Mouse (Mus musculus): ENCODE measurements around the gene Vmn1r142. TPM values are rescaled to one million over a fixed set of nuclear protein-coding genes. Genes with fewer than 3 reads are reported as not detected.
"Not testable (repeated sequence)": the region's sequence is repeated elsewhere in the genome, so short reads cannot be mapped to it uniquely, and the experiment has no call there.

The Vmn1r142 gene
- not detected in 2 replicates for polyA plus RNA-seq (2015; fragmentation: Nextera tagmentation; extraction: Ambion mirVana)

DNA sequence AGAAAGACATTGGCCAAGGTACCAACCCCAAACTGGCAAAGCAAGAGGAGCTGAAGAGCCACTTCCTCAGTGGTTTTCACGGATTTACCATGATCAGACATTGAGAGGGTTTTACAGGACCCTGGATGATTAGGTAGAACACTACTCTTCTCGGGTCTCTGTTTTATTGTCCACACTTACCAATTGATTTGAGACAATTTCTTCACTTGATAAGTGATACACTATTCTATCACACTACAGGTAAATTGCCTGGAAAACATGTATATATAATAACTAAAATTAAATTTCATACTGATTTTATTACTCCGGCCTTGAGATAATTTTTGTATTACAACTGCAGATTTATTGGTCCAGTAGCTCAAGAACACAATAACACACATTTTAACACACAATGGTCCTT lies at the start of gene Vmn1r142:
Gene Vmn1r142 (minus strand): TSS at position 101 of the 400 bp plus-strand sequence.
- no CpG with 5 or more reads among the region's 3 CpGs for WGBS (ENCODE audit: insufficient replicate concordance)
- not testable (repeated sequence) for H3K9me3 ChIP-seq (replicated peaks); DNase-seq; H3K4me2 ChIP-seq; H3K27me3 ChIP-seq; H3K4me3 ChIP-seq (replicated peaks); H3K4me1 ChIP-seq (replicated peaks); H3K9ac ChIP-seq; H3K36me3 ChIP-seq; H3K27ac ChIP-seq; ATAC-seq (ENCODE audit: low read depth)

DNA sequence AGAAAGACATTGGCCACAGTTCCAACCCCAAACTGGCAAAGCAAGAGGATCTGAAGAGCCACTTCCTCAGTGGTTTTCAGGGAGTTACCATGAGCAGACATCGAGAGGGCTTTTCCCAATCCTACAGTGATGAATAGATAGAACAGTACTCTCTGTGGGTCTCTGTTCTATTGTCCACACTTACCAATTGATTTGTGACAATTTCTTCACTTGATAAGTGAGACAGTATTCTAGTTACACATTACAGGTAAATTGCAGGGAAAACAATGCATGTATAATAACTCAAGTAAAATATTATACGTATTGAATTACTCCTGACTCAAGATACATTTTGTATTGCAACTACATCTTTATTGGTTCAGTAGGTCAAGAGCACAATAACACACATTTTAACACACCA lies 37.3 kb upstream of the Vmn1r142 start, which contains the start of gene Gm8653:
Gene Gm8653 (minus strand): TSS at position 101 of the 400 bp plus-strand sequence.
- ATAC-seq (ENCODE audit: low read depth); H3K4me3 ChIP-seq (replicated peaks); H3K4me2 ChIP-seq; H3K9ac ChIP-seq; H3K27ac ChIP-seq; DNase-seq; H3K9me3 ChIP-seq (replicated peaks); H3K36me3 ChIP-seq; H3K27me3 ChIP-seq; H3K4me1 ChIP-seq (replicated peaks): not testable (repeated sequence)
- WGBS (ENCODE audit: insufficient replicate concordance) = no CpG with 5 or more reads among the region's 2 CpGs

DNA sequence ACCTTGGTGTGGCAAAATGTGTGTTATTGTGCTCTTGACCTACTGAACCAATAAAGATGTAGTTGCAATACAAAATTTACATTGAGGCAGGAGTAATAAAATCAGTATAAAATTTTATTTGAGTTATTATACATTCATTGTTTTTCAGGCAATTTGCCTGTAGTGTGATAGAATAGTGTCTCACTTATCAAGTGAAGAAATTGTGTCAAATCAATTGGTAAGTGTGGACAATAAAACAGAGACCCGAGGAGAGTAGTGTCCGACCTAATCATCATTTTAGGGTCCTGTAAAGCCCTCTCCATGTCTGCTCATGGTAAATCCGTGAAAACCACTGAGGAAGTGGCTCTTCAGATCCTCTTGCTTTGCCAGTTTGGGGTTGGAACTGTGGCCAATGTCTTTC lies 25.2 kb upstream of the Vmn1r142 start, which contains the start of gene Vmn1r143:
Gene Vmn1r143 (plus strand): TSS at position 301 of the 400 bp plus-strand sequence.
- H3K36me3 ChIP-seq; H3K4me3 ChIP-seq (replicated peaks); H3K4me1 ChIP-seq (replicated peaks); H3K27me3 ChIP-seq; H3K9ac ChIP-seq; H3K4me2 ChIP-seq; H3K9me3 ChIP-seq (replicated peaks); H3K27ac ChIP-seq; ATAC-seq (ENCODE audit: low read depth); DNase-seq: not testable (repeated sequence)
- WGBS (ENCODE audit: insufficient replicate concordance) = no CpG with 5 or more reads among the region's 3 CpGs

DNA sequence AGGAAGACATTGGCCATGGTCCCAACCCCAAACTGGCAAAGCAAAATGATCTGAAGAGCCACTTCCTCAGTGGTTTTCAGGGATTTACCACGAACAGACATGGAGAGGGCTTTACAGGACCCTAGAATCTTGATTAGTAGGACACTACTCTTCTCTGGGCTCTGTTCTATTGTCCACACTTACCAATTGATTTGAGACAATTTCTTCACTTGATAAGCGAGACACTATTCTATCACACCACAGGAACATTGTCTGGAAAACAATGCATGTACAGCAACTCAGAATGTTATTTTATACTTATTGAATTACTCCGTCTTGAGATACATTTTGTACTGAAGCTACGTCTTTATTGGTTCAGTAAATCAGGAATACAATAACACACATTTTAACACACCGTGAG lies 29.2 kb downstream of the Vmn1r142 start, which contains the start of gene Gm10666:
Gene Gm10666 (minus strand): TSS at position 101 of the 400 bp plus-strand sequence.
- no CpG with 5 or more reads among the region's 5 CpGs for WGBS (ENCODE audit: insufficient replicate concordance)
- H3K4me3 ChIP-seq (replicated peaks); H3K27me3 ChIP-seq; ATAC-seq (ENCODE audit: low read depth); DNase-seq; H3K36me3 ChIP-seq; H3K4me1 ChIP-seq (replicated peaks); H3K27ac ChIP-seq; H3K4me2 ChIP-seq; H3K9ac ChIP-seq; H3K9me3 ChIP-seq (replicated peaks): not testable (repeated sequence)

DNA sequence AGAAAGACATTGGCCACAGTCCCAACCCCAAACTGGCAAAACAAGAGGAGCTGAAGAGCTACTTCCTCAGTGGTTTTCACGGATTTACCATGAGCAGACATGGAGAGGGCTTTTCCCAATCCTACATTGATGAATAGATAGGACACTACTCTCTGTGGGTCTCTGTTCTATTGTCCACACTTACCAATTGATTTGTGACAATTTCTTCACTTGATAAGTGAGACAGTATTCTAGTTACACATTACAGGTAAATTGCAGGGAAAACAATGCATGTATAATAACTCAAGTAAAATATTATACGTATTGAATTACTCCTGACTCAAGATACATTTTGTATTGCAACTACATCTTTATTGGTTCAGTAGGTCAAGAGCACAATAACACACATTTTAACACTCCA lies 45.7 kb downstream of the Vmn1r142 start, which contains the start of gene Gm16451:
Gene Gm16451 (minus strand): TSS at position 101 of the 400 bp plus-strand sequence.
- not testable (repeated sequence) for H3K27ac ChIP-seq; ATAC-seq (ENCODE audit: low read depth); H3K4me3 ChIP-seq (replicated peaks); H3K36me3 ChIP-seq; H3K27me3 ChIP-seq; H3K4me2 ChIP-seq; H3K4me1 ChIP-seq (replicated peaks); H3K9me3 ChIP-seq (replicated peaks); DNase-seq; H3K9ac ChIP-seq
- WGBS (ENCODE audit: insufficient replicate concordance) = no CpG with 5 or more reads among the region's 2 CpGs

Other genes with a start within 250 kb of the Vmn1r142 start
- gene Gm5891, start 242.7 kb downstream of the Vmn1r142 start, polyA plus RNA-seq (2015; fragmentation: Nextera tagmentation; extraction: Ambion mirVana) = not detected in 2 replicates
- gene Vmn1r137, start 169.4 kb downstream of the Vmn1r142 start, polyA plus RNA-seq (2015; fragmentation: Nextera tagmentation; extraction: Ambion mirVana) = not detected in 2 replicates
- gene Vmn1r138, start 135.1 kb downstream of the Vmn1r142 start, polyA plus RNA-seq (2015; fragmentation: Nextera tagmentation; extraction: Ambion mirVana) = not detected in 2 replicates
- not detected in 2 replicates for gene Gm6176, start 107.7 kb downstream of the Vmn1r142 start, polyA plus RNA-seq (2015; fragmentation: Nextera tagmentation; extraction: Ambion mirVana)
- not detected in 2 replicates for gene Vmn1r139, start 95.0 kb downstream of the Vmn1r142 start, polyA plus RNA-seq (2015; fragmentation: Nextera tagmentation; extraction: Ambion mirVana)
- gene Gm16451, start 45.8 kb downstream of the Vmn1r142 start, polyA plus RNA-seq (2015; fragmentation: Nextera tagmentation; extraction: Ambion mirVana) = not detected in 2 replicates
- not detected in 2 replicates for gene Gm10666, start 29.3 kb downstream of the Vmn1r142 start, polyA plus RNA-seq (2015; fragmentation: Nextera tagmentation; extraction: Ambion mirVana)
- not detected in 2 replicates for gene Vmn1r143, start 25.3 kb upstream of the Vmn1r142 start, polyA plus RNA-seq (2015; fragmentation: Nextera tagmentation; extraction: Ambion mirVana)
- gene Gm8653, start 37.2 kb upstream of the Vmn1r142 start, polyA plus RNA-seq (2015; fragmentation: Nextera tagmentation; extraction: Ambion mirVana) = not detected in 2 replicates
- not detected in 2 replicates for gene Gm8453, start 65.4 kb upstream of the Vmn1r142 start, polyA plus RNA-seq (2015; fragmentation: Nextera tagmentation; extraction: Ambion mirVana)
- not detected in 2 replicates for gene Gm4187, start 165.7 kb upstream of the Vmn1r142 start, polyA plus RNA-seq (2015; fragmentation: Nextera tagmentation; extraction: Ambion mirVana)
- gene Gm8660, start 207.0 kb upstream of the Vmn1r142 start, polyA plus RNA-seq (2015; fragmentation: Nextera tagmentation; extraction: Ambion mirVana) = not detected in 2 replicates
- not detected in 2 replicates for gene Vmn1r148, start 249.5 kb upstream of the Vmn1r142 start, polyA plus RNA-seq (2015; fragmentation: Nextera tagmentation; extraction: Ambion mirVana)